Mouse (Mus musculus): ENCODE data around the gene Hoxa9. TPM values are rescaled to one million over a fixed set of nuclear protein-coding genes. Genes with fewer than 3 reads are reported as not detected.

The Hoxa9 gene
- total and polyA plus RNA-seq, 2 experiments, result 0.10 TPM; not detected in 1

- Histone ChIP-seq H3K4me1 (ENCODE audit: control insufficient read depth, insufficient read depth, low read length) (0 out of 2 replicates have a peak, but pooled peaks cover 4% of the 10 kb centered on the region), H3K4me3 (ENCODE audit: insufficient read depth, low read depth, low read length) (no peak overlapping the region), H3K27me3 (ENCODE audit: control insufficient read depth, insufficient read depth, low read length) (peaks cover 35% of the 10 kb centered on the region), H3K9ac (ENCODE audit: low read depth, low read length) (no peak overlapping the region), H3K36me3 (ENCODE audit: control insufficient read depth, insufficient read depth, low read length) (no peaks in the 10 kb centered on the region), H3K27ac (replicated peaks; ENCODE audit: insufficient read depth, low read depth, low read length) (no peak overlapping the region), H3K79me2 (ENCODE audit: control insufficient read depth, insufficient read depth, low read length) (no peaks in the 10 kb centered on the region)
- TF ChIP-seq CTCF (IDR thresholded peaks at IDR 0.05; ENCODE audit: low read depth, low read length), result no peak
- no peak for TF ChIP-seq POLR2A (IDR thresholded peaks at IDR 0.05; ENCODE audit: extremely low read depth, insufficient read depth, low read length)
- WGBS, result 20% methylated on average over 3 of the region's 3 CpGs
- no peak for DNase-seq (ENCODE audit: extremely low read depth, low read depth, low spot score)
Measured at GRCm38 (mm10) chr6:52267691-52268090, 36.8 kb upstream of the Hoxa9 start.

GRCm38 (mm10) chr6:52267221-52267620, 36.3 kb upstream of the Hoxa9 start:
- no peak for DNase-seq (ENCODE audit: extremely low read depth, low read depth, low spot score)
- H3K4me1 ChIP-seq (ENCODE audit: control insufficient read depth, insufficient read depth, low read length), result 0 out of 2 replicates have a peak, but pooled peaks cover 4% of the 10 kb centered on the region
- H3K79me2 ChIP-seq (ENCODE audit: control insufficient read depth, insufficient read depth, low read length), result no peaks in the 10 kb centered on the region
- H3K4me3 ChIP-seq (ENCODE audit: insufficient read depth, low read depth, low read length), result no peak overlapping the region
- H3K27ac ChIP-seq (replicated peaks; ENCODE audit: insufficient read depth, low read depth, low read length), result no peak overlapping the region
- H3K36me3 ChIP-seq (ENCODE audit: control insufficient read depth, insufficient read depth, low read length), result no peaks in the 10 kb centered on the region
- peaks cover 40% of the 10 kb centered on the region for H3K27me3 ChIP-seq (ENCODE audit: control insufficient read depth, insufficient read depth, low read length)
- no peak for TF ChIP-seq POLR2A (IDR thresholded peaks at IDR 0.05; ENCODE audit: extremely low read depth, insufficient read depth, low read length)
- no peak for TF ChIP-seq CTCF (IDR thresholded peaks at IDR 0.05; ENCODE audit: low read depth, low read length)
- no peak overlapping the region for H3K9ac ChIP-seq (ENCODE audit: low read depth, low read length)
- WGBS, result 35% methylated on average over 5 of the region's 5 CpGs

GRCm38 (mm10) chr6:52266666-52266985, 35.7 kb upstream of the Hoxa9 start:
- H3K4me1 ChIP-seq (ENCODE audit: control insufficient read depth, insufficient read depth, low read length), result 0 out of 2 replicates have a peak, but pooled peaks cover 4% of the 10 kb centered on the region
- H3K27ac ChIP-seq (replicated peaks; ENCODE audit: insufficient read depth, low read depth, low read length), result no peak overlapping the region
- 8% methylated on average over 9 of the region's 9 CpGs for WGBS
- peaks cover 44% of the 10 kb centered on the region for H3K27me3 ChIP-seq (ENCODE audit: control insufficient read depth, insufficient read depth, low read length)
- TF ChIP-seq POLR2A (IDR thresholded peaks at IDR 0.05; ENCODE audit: extremely low read depth, insufficient read depth, low read length) (no peak), CTCF (IDR thresholded peaks at IDR 0.05; ENCODE audit: low read depth, low read length) (no peak)
- no peaks in the 10 kb centered on the region for H3K79me2 ChIP-seq (ENCODE audit: control insufficient read depth, insufficient read depth, low read length)
- no peak overlapping the region for H3K4me3 ChIP-seq (ENCODE audit: insufficient read depth, low read depth, low read length)
- H3K9ac ChIP-seq (ENCODE audit: low read depth, low read length), result no peak overlapping the region
- no peaks in the 10 kb centered on the region for H3K36me3 ChIP-seq (ENCODE audit: control insufficient read depth, insufficient read depth, low read length)
- no peak for DNase-seq (ENCODE audit: extremely low read depth, low read depth, low spot score)

- H3K27me3 ChIP-seq (ENCODE audit: control insufficient read depth, insufficient read depth, low read length), result peaks cover 47% of the 10 kb centered on the region
- H3K4me1 ChIP-seq (ENCODE audit: control insufficient read depth, insufficient read depth, low read length), result 0 out of 2 replicates have a peak, but pooled peaks cover 6% of the 10 kb centered on the region
- no peak overlapping the region for H3K9ac ChIP-seq (ENCODE audit: low read depth, low read length)
- H3K36me3 ChIP-seq (ENCODE audit: control insufficient read depth, insufficient read depth, low read length), result no peaks in the 10 kb centered on the region
- no peak for DNase-seq (ENCODE audit: extremely low read depth, low read depth, low spot score)
- no peaks in the 10 kb centered on the region for H3K79me2 ChIP-seq (ENCODE audit: control insufficient read depth, insufficient read depth, low read length)
- no peak overlapping the region for H3K4me3 ChIP-seq (ENCODE audit: insufficient read depth, low read depth, low read length)
- TF ChIP-seq CTCF (IDR thresholded peaks at IDR 0.05; ENCODE audit: low read depth, low read length), result no peak
- no peak for TF ChIP-seq POLR2A (IDR thresholded peaks at IDR 0.05; ENCODE audit: extremely low read depth, insufficient read depth, low read length)
- WGBS, result 6% methylated on average over 19 of the region's 19 CpGs
- no peak overlapping the region for H3K27ac ChIP-seq (replicated peaks; ENCODE audit: insufficient read depth, low read depth, low read length)
Measured at GRCm38 (mm10) chr6:52265913-52266665, 35.2 kb upstream of the Hoxa9 start.

- WGBS, result 6% methylated on average over 18 of the region's 18 CpGs
- Histone ChIP-seq H3K79me2 (ENCODE audit: control insufficient read depth, insufficient read depth, low read length) (no peaks in the 10 kb centered on the region), H3K4me3 (ENCODE audit: insufficient read depth, low read depth, low read length) (no peak overlapping the region), H3K27me3 (ENCODE audit: control insufficient read depth, insufficient read depth, low read length) (peaks cover 47% of the 10 kb centered on the region), H3K9ac (ENCODE audit: low read depth, low read length) (no peak overlapping the region), H3K27ac (replicated peaks; ENCODE audit: insufficient read depth, low read depth, low read length) (no peak overlapping the region), H3K36me3 (ENCODE audit: control insufficient read depth, insufficient read depth, low read length) (no peaks in the 10 kb centered on the region), H3K4me1 (ENCODE audit: control insufficient read depth, insufficient read depth, low read length) (0 out of 2 replicates have a peak, but pooled peaks cover 2% of the 10 kb centered on the region)
- TF ChIP-seq POLR2A (IDR thresholded peaks at IDR 0.05; ENCODE audit: extremely low read depth, insufficient read depth, low read length), result no peak
- no peak for TF ChIP-seq CTCF (IDR thresholded peaks at IDR 0.05; ENCODE audit: low read depth, low read length)
- DNase-seq (ENCODE audit: extremely low read depth, low read depth, low spot score), result no peak
Measured at GRCm38 (mm10) chr6:52265306-52265912, 34.5 kb upstream of the Hoxa9 start.

All from liver, adult 2 months (tissue).